21 mouse cellular contexts compared by ENCODE assay signal in the genomic region with DNA sequence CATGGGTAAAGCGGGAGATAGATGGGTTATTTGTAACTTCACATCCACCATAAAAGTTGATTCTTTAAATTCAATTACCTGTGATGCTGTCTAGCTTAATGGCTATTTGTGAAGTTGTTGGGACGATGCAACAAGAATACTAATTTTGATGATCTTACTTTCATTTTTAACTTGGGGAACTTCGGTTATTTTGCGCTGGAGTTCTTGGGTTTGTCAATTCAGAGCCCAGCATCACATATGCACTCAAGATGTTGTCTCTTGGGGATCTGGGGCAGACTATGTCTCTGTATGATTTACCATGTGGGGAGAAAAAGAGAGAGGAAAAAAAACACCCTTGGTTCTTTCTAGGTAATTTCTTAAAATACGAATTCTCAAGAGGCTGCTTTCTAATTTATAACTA. TPM values are rescaled to one million over a fixed set of nuclear protein-coding genes. Genes with fewer than 3 reads are reported as not detected.
DNase-seq lines count a peak whose midpoint lies in the region; ATAC-seq lines count a peak whose summit lies in the region.
"Had no signal": no experiment of that assay in that cellular context is flagged by ENCODE, and none has a peak within 500 bp of the region (broad histone marks: within the 10 kb centered on the region; RNA-seq: fewer than 3 reads in every experiment).

No protein-coding gene starts in this region.

- H3K27me3 ChIP-seq in neural tube, embryonic 13.5 days = peaks cover 3% of the 10 kb centered on the region; the same call in 1 of the 2 replicates
- no peaks in the 10 kb centered on the region; the same call in 1 of the 2 replicates for H3K27me3 ChIP-seq in midbrain, embryonic 14.5 days (ENCODE audit: control insufficient read depth, insufficient read depth, low read length)
- H3K27me3 ChIP-seq: neural tube, embryonic 12.5 days had no signal

- intact Hi-C loops in heart, postnatal 14 days (cut with DNase I) = no loop called here

- peak; percentile 31 for DNase-seq in heart, adult 11 months
- no peak for DNase-seq in heart, postnatal 14 days
- no peak for DNase-seq in neural tube, embryonic 10.5 days (ENCODE audit: extremely low spot score, low spot score)
- peak; percentile 18 for DNase-seq in midbrain, embryonic 14.5 days
- no peak for DNase-seq in gastrocnemius, adult 18-20 months (ENCODE audit: low spot score)
- DNase-seq: adrenal gland, postnatal 10 days; cerebellum, adult 8-10 months; gastrocnemius, postnatal 36 days; heart, postnatal 4 days; kidney, adult 18-20 months; kidney, postnatal 36 days; liver, embryonic 13.5 days; retina, postnatal 1 day; thymus, adult 2 months had no signal

- H3K27ac ChIP-seq in neural tube, embryonic 13.5 days (replicated peaks) = no peak overlapping the region; the same call in 1 of the 2 replicates
- H3K27ac ChIP-seq in midbrain, embryonic 14.5 days (replicated peaks; ENCODE audit: low read depth, low read length) = 0 out of 2 replicates have a peak overlapping the region, but pooled peaks have one; percentile 80
- H3K27ac ChIP-seq: liver, embryonic 13.5 days; neural tube, embryonic 12.5 days had no signal

- WGBS in neural tube, embryonic 13.5 days = 92% methylated on average over 5 of the region's 5 CpGs
- WGBS in midbrain, embryonic 14.5 days = 83% methylated on average over 5 of the region's 5 CpGs

- H3K36me3 ChIP-seq in neural tube, embryonic 13.5 days = no peaks in the 10 kb centered on the region
- H3K36me3 ChIP-seq in midbrain, embryonic 14.5 days (ENCODE audit: control insufficient read depth, insufficient read depth, low read length) = no peaks in the 10 kb centered on the region
- H3K36me3 ChIP-seq: heart, embryonic 12.5 days; liver, embryonic 13.5 days; neural tube, embryonic 12.5 days had no signal

- H3K4me1 ChIP-seq in neural tube, embryonic 13.5 days (replicated peaks) = peaks cover 16% of the 10 kb centered on the region
- H3K4me1 ChIP-seq in midbrain, embryonic 14.5 days (ENCODE audit: control insufficient read depth, insufficient read depth, low read length) = 0 out of 2 replicates have a peak, but pooled peaks cover 6% of the 10 kb centered on the region
- H3K4me1 ChIP-seq: heart, embryonic 12.5 days; liver, embryonic 13.5 days had no signal

- 0 out of 2 replicates have a peak overlapping the region, but pooled peaks have one; percentile 55 for H3K9ac ChIP-seq in neural tube, embryonic 13.5 days
- peak overlapping the region; percentile 54 for H3K9ac ChIP-seq in midbrain, embryonic 14.5 days (replicated peaks; ENCODE audit: low read length)
- H3K9ac ChIP-seq: heart, embryonic 12.5 days; liver, embryonic 13.5 days; neural tube, embryonic 12.5 days had no signal

- no peak for ATAC-seq in neural tube, embryonic 13.5 days (ENCODE audit: low read depth)
- no peak for ATAC-seq in midbrain, embryonic 14.5 days (ENCODE audit: low FRiP score, low TSS enrichment)
- no peak for ATAC-seq in granulocyte monocyte progenitor cell, adult 5-6 weeks (replicated peaks; ENCODE audit: poor library complexity, severe bottlenecking)
- ATAC-seq: lung, postnatal 0 days had no signal

- H3K4me2 ChIP-seq in neural tube, embryonic 13.5 days = peak overlapping the region; percentile 54
- H3K4me2 ChIP-seq in midbrain, embryonic 14.5 days (ENCODE audit: low read length) = peak overlapping the region; percentile 55
- H3K4me2 ChIP-seq: heart, embryonic 12.5 days; liver, embryonic 13.5 days; neural tube, embryonic 12.5 days had no signal

- no peaks in the 10 kb centered on the region for H3K9me3 ChIP-seq in neural tube, embryonic 13.5 days
- H3K9me3 ChIP-seq in midbrain, embryonic 14.5 days (ENCODE audit: control insufficient read depth, low read length) = no peaks in the 10 kb centered on the region
- H3K9me3 ChIP-seq: heart, embryonic 12.5 days; liver, embryonic 13.5 days; neural tube, embryonic 12.5 days had no signal

- H3K4me3 ChIP-seq in neural tube, embryonic 13.5 days = peak overlapping the region; percentile 31
- H3K4me3 ChIP-seq in midbrain, embryonic 14.5 days (replicated peaks; ENCODE audit: low read depth, low read length) = peak overlapping the region; percentile 33
- H3K4me3 ChIP-seq: heart, embryonic 12.5 days; liver, embryonic 13.5 days; neural tube, embryonic 12.5 days had no signal

RNA-seq across cellular contexts. Expression of a gene that starts 1.4 kb away (rescaled TPM):
- 1 to 10 TPM; 1.6 to 1.8 TPM for total RNA-seq in heart, postnatal 14 days (2021)
- 9.5 and 11.2 TPM in 2 replicates for polyA plus RNA-seq in neural tube, embryonic 13.5 days (2015; fragmentation: Nextera tagmentation; extraction: Ambion mirVana)
- 15.0 and 15.1 TPM in 2 replicates for polyA plus RNA-seq in midbrain, embryonic 14.5 days (2014; fragmentation: Nextera tagmentation; extraction: Ambion mirVana)
- 1 to 10 TPM; 4.3 to 6.8 TPM for total RNA-seq in gastrocnemius, adult 18-20 months (2021)
- 2.4 TPM in 1 of 2 replicates, not detected in the other for total RNA-seq in granulocyte monocyte progenitor cell, adult 5-6 weeks (2014; fragmentation: Nextera tagmentation)
- total RNA-seq in granulocyte monocyte progenitor cell, adult 5-6 weeks (2017) = 0.39 TPM in 1 of 2 replicates, not detected in the other
- total RNA-seq: megakaryocyte, adult 5-6 weeks had no signal
- polyA plus RNA-seq: heart, embryonic 12.5 days; small intestine, adult 2 months had no signal

RNA-seq across cellular contexts. Expression of a gene that starts 41.8 kb away (rescaled TPM):
- 10 to 100 TPM; 11.2 to 12.1 TPM for total RNA-seq in heart, postnatal 14 days (2021)
- 46.3 and 47.7 TPM in 2 replicates for polyA plus RNA-seq in neural tube, embryonic 13.5 days (2015; fragmentation: Nextera tagmentation; extraction: Ambion mirVana)
- 40.3 and 41.0 TPM in 2 replicates for polyA plus RNA-seq in midbrain, embryonic 14.5 days (2014; fragmentation: Nextera tagmentation; extraction: Ambion mirVana)
- total RNA-seq in gastrocnemius, adult 18-20 months (2021) = 10 to 100 TPM; 11.6 to 12.1 TPM
- total RNA-seq in granulocyte monocyte progenitor cell, adult 5-6 weeks (2014; fragmentation: Nextera tagmentation) = 23.0 and 36.0 TPM in 2 replicates
- total RNA-seq in granulocyte monocyte progenitor cell, adult 5-6 weeks (2017) = 41.0 and 45.0 TPM in 2 replicates

Comparison
In these comparisons a context has a peak if more than half of its experiments do, and no peak if none do; other contexts are left out.
1. DNase-seq: peak in heart, adult 11 months (single experiment) and midbrain, embryonic 14.5 days (single experiment); none in heart, postnatal 14 days (0 of 2), neural tube, embryonic 10.5 days (single experiment) and gastrocnemius, adult 18-20 months (single experiment).